Mouse (Mus musculus): Measurements from ENCODE around the gene Oxnad1.
A peak's percentile ranks its signal among the peaks of the same experiment; 100 is the strongest.
"Not testable (repeated sequence)": the region's sequence is repeated elsewhere in the genome, so short reads cannot be mapped to it uniquely, and the experiment has no call there.

Gene Oxnad1

DNA sequence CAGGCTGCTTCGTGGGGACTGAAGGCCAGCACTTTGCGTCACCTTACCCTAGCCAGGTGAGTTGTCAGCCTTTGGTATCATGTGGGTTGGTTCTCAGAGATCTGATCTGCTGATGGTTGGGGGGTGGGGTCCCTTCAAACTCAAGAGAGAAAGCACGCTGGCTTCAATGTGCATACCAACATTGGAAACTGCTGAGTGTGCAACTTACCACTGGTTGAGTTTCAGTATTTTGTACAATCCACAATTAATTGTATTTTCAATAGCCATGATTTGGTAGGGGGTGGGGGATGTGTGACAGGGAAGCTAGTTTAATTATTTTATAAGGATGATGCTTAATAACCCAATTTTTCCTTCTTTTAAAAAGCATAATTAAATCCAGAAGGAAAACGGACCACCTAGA lies 6.5 kb downstream of the Oxnad1 start:
- DNase-seq: no peak

DNA sequence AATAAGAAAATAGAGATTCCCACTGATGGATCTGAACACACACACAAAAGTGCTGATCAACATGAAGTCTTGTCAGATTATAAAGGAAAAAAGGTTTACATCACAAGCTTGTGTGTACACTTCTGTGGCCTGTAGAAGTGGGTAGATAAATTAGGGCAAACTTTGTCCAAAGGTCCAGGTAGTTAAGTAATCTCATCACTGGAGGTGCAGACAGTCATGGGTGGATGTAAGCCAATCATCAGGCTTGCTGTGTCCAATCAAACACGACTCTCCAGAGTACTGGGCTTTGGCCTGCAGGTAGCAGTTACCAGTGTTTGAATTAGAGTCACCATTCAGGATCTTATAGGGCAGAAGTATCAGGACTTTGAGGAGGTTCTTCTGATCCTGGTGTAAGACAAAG lies 7.8 kb downstream of the Oxnad1 start:
- DNase-seq: no peak

DNA sequence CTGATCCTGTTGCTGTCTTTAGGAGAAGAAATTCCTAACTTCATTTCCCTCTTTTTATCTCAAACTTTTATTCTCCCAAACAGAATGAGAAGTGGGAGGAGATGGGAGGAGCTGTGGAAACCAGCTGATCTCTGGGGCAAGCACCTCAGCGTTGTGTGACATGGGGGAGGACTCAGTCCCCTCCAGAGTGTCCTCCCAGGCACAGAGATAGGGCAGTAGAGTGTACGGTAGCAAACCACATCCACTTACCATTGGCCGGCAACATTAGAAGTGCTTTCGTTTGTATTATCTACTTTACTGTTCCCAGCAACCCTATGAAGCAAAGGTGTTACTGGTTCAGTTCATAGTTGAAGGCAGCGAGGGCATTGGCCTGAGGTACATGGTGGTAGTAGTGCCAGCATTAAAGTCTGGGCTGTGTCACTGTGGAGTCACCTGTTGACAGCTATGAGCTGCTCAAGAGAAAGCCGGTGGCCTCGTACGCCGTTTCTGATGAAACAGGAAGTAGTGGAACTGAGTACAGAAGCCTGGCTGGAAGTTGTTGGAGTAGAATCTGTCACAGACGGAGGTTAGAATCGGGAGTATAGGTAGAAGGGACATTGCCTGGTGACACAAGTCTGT lies 8.4 kb downstream of the Oxnad1 start:
- DNase-seq: peak in 1 of 2 experiments; percentile 9

DNA sequence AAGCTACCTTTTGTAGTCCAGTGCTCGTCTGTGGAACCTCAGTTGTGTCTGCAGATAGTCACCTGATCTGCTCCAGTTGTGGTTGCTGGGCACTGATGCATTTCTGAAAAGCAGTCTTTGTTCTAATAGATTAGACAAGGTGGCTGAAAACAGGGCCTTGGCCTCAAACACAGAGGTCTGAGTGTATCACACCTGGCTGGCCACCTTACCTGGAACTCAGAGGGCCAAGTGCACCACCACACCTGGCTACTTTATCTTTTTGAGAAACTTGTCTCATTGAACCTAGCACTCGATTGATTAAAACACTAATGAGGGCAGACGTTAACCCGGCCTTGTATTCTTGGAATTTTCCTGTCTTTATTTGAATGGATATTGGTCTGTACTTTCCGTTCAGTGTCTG lies 10.5 kb downstream of the Oxnad1 start:
- no peak for DNase-seq

DNA sequence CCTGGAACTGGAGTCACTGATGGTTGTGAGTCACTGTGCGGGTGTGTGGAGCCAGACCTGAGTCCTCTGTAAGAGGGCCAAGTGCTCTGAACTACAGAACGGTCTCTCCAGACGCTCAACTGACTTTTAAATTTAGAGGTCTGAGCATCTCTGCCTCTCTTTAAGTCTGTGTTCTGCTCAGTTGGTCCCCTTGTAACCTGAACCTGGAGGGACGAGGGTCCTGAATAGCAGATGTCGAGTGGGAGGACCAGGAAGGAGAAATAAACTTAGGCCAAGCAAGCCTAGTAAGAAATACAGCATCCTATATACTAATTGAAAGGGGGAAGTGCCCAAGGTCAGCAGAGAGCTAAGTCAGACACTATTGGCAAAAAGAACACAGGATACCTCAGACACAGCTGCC lies 11.6 kb downstream of the Oxnad1 start:
- DNase-seq: no peak

DNA sequence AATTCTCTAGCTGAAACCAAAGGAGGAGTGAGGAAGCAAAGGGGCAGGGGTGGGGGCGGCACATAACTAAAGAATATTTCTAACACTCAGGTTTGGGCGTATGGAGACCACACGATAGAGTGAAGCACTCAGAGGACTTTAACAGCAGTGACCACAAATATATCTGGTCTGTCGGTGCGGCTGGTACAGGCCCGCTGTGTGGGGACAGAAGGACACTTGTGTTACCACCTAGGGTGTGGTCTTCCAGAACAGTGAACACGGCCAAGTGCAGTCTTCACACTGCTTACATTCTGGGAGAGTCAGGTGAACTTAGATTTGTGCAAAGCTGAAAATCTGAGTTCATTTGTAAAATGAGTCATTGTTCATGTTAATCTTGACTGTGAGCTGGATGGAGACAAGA lies 12.5 kb downstream of the Oxnad1 start:
- DNase-seq: no peak

DNA sequence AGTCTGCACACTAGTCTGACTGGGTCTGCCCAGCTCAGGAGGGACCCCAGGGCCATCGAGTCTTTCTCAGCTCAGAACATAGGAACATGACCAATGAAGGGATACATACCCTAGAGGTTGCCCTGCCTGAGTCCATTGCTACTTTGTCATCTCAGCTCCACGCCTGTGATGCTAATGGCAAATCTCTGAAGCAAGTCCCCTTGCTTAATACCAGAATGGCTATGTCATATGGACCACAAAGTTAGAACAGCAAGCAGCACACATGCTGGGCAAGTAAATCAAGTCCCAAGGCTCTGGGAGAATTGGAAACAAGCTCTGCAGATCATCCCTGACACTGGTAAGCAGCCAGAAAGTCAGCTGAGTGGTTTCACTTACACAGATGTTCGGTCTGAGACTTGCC lies 13.8 kb downstream of the Oxnad1 start:
- DNase-seq: no peak

DNA sequence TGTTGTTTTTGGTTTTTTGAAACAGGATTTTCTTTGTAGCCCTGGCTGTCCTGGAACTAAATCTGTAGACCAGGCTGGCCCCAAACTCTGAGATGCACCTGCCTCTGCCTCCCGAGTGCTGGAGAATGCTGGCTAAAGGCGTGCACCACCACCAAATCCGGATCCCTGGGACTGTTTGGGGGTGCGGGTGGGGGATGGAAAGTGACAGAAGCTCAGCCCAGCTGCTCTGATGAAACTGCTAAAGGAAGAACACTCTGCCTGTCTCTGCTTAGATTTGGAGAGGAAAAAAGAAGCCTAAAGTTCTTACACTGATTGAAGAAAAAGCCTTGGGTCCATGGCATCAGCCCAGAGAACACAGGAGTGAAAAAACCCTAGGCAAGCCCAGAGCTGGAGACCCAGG lies 18.4 kb downstream of the Oxnad1 start:
- DNase-seq: no peak

DNA sequence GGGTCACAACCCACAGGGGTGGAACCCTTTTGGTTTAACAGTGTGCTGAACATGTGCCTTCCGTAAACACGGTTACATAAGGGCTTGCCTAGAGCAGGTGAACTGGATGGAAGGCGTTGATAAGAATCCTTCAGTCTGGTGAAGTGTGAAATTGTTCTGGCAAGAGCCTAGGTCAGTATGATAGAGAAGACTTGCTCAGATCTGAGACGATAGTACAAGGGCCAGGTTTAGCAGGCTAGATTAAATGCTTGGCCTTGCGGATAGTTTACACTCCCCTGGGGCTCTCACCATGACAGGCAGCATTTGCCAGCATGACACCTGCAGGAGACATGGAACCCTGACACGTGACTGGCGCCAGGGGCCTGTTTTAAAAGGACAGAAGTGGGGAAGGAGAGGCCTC lies 20.5 kb downstream of the Oxnad1 start:
- DNase-seq: no peak

DNA sequence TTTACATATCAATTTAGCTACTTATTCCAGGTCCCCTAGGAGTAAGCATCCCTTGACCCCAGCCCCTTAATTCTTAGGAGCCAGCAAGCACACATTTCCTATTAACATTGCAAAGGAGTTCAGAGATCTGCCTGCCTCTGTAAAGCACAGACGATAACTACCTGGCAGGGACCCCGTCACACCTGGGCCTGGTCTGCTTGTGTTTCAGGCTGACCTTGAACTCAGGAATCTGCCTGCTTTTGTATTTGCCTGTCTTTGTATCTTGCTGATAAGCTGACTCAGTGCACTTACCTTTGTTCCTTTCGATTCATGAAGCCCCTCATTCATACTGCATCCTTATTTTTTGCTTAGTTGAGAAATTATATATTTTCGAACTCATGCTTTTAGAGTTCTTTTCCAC lies 21.7 kb downstream of the Oxnad1 start:
- DNase-seq: no peak

DNA sequence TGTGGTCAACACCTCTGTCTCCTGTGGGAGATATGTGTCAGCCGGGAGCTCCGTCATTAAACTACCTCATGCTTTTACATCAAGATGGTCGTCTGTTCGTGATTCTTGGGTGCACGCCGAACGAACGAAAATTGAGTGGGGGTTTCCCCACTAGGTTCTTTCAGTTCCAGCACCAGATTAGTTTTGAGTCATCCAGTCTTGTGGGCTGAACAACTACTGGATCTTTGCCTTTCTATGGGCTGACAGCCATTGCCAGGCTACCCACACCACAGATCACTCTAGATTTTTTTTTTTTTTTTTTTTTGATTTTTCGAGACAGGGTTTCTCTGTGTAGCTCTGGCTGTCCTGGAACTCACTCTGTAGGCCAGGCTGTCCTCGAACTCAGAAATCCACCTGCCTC lies 26.9 kb downstream of the Oxnad1 start:
- DNase-seq: not testable (repeated sequence)

DNA sequence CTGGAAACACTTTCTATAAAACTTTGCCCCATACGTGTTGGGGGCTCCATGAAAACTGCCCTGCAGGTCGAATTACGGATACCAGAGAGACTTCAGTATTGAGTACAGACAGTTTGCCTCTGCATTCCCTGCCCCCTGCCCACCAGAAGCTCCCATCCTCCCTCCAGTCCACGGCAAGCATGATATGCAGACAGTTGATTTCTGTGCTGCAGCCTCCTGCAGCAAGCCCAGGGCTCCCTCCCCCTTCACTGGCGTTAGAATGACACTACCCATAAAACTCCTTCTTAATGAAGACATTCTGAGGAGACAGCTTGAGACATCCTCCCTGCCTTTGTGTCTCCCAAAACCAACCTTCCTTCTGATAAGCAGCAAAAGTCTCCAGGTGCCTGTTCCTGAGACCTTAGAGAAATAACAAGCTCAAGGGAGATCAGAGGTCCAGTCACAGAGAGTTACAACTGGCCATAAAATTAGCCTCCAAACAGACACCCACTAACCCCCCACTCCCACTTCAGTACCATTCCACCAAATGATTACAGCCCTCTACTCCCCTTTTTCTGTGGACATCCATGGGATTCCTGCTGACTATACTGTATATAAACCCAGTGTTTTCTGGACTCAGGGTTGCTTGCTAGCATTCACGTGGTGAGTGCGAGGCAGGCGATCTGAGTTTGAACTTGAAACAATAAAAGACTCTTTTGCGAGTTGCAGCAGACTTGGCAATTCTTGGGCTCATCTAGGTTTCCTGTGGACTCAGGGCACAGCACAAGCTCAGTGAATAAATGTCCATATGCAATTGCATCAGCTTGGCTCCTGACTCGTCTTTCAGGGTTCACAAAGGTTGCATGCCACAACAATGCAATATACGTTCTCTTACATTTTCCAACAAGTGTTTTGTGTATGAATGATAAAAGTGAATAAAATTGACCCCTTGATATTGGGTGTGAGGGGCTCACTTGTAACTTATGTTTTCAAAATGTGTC lies 36.1 kb downstream of the Oxnad1 start:
- DNase-seq: no peak

DNA sequence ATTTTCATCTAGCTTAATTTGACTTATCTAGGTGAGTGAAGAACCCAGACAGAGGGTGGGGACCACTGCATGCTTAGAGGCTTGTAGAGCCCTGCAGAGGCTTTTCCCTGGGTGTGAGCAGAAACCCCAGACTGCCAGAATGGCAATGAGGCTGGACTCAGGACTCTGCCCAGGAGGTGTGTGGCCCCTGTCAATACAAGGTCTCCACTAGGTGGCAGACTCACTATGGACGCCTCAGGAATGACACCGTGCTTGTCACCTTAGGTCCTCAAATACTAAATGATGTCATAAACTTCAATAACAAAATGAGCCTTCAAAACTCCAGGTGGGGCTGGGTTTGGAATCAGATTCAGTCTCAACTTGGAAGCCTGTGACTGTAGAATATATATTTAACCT lies 36.7 kb downstream of the Oxnad1 start:
- DNase-seq: peak; percentile 18 to 20

DNA sequence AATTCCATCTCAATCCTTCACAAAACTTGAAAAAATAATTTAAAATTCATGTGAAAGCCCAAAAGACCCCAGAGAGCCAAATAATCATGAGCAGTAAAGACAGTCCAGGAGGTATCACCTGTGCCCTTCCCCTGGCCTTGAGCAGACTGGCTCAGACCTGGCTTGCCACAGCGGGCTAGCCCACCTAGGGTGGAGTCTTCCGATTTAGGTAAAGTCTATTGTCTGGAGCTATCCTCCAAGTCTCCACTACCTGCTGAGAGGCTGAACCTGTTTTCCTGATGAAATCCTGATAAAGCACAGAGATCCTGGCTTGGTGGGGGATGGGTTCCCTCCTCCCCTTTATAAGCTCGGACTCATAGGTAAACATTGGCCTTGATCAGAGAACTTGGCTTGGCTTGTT lies 39.1 kb downstream of the Oxnad1 start:
- DNase-seq: no peak

DNA sequence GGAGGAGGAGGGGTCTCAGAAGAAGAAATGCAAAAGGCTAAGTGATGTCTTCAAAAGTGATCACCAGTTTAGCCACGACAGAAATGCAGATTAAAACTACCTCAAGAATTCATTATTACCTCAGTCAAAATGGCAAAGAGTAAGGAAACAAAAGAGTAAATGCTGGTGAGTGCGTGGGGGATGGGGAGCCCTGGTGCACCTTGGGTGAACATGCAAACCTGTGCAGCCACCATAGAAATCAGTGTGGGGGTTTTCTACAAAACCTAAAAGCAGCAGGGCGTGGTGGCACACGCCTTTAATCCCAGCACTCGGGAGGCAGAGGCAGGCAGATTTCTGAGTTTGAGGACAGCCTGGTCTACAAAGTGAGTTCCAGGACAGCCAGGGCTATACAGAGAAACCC lies 40.1 kb downstream of the Oxnad1 start:
- not testable (repeated sequence) for DNase-seq

DNA sequence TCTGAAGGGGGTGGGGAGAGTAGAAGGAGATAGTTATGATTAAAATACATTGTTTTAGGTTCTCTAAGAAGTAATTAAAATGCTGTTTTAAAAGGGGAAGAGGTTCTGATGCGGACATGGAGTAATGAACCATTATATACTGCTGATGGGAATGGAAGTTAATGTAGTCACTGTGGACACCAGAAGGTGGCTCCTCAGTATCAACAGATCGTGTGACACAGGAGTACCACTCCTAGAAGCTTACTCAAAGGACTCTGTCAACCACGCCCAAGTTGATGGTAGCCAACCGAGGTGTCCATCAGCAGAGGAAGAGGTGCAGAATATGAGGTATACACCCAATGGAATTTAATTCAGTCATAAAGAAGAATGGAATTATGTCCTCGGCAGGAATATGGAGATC lies 43.2 kb downstream of the Oxnad1 start:
- no peak for DNase-seq

DNA sequence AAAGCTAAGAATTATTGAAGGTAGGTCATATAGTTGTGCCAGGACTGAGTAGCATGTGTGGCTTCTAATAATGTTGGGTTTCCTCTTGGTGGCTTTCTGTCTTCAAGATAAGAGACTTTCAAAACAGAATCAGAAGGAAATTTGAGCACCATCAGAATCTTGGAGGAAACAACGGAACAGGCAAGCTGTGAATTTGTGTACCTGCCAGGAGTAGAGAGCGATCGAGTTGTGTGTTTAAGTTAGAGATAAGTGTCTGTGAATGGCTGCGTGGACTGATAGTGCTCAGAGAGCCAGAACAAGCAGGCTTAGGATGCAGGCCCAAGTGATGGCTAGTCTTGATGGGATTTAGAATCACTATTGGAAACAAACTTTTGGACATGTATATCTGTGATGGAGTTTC lies 46.7 kb downstream of the Oxnad1 start:
- DNase-seq: no peak

DNA sequence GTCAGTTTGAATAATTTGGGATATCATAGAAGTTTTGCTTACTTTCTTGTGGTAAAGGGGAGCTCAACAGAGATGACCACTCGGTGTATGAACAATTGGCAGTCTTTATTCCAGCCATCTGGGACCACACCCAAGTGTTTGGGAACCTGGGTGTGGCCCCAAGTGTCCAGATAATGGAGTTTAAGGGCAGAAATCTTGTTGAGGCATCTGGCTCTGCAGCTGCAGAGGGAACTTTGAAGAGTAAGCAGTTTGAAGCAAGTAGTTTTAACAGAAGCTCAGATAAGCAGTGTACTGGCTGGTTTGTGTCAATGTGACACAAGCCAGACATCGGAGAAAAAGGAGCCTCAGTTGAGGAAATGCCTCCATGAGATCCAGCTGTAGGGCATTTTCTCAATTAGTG lies 49.1 kb downstream of the Oxnad1 start:
- DNase-seq: no peak

DNA sequence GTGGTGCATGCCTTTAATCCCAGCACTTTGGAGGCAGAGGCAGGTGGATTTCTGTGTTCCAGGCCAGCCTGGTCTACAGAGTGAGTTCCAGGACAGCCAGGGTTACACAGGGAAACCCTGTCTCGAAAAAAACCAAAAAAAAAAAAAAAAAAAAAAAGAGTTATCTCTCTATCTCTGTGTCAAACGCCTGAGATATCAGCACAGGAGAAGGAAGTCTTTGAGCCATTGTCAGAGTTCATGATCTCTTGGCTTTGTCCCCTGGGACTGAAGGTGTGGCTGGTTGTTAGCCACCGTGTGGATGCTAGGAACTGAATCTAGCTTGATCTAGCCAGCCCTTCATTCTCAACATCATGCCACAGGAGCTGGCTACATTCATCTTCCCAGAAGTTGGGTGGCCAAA lies 51.3 kb downstream of the Oxnad1 start:
- DNase-seq: not testable (repeated sequence)

DNA sequence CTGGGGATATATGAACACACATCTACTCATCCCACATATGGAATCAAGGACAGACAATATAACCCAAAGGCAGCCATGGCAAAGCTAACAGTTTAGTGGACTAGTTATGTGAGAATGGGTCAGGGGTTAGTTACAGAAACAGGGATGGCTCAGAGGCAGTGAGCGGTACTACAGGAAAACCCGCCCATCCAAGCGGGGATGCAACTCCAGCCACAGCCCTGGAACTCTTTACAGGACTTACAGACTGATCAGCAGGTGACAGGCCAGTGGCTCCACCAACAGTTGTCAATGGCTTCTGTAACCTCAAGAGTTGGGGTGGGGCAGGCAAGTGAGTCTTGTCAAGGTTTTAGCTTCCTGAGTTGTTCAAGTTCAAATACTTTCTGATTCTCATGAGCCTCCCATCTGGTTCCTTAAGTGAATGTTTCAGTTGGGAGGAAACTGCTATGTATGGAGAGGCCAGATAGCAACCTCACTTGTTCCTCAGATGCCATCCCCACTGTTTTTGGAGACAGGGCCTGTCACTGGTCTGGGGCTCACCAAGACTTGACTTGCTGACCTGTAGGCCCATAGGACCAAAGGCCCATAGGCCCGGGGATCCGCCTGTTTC lies 55.3 kb downstream of the Oxnad1 start:
- no peak for DNase-seq

DNA sequence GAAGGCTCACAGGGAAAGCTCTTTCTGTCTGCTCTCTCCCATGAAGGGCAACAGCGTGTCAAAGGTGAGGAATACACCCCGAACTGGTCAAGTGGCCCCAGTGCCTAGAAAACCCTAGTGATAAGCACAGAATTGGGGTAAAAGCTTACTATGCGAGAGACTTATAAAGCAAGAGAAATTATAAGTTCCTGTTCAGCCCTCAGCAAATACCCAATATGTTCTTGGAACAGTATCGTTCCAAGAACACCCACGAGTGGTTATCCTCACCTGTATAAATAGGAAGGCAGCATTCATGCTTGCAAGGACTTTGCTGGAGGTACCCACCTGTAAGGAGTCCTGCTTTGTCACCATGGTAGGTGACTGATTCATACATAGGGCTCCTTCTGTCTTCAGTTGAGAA lies 56.5 kb downstream of the Oxnad1 start, which contains the start of gene Msmb:
TSS of gene Msmb (plus strand) at position 301 of the 400 bp plus-strand sequence.
- DNase-seq: no peak

DNA sequence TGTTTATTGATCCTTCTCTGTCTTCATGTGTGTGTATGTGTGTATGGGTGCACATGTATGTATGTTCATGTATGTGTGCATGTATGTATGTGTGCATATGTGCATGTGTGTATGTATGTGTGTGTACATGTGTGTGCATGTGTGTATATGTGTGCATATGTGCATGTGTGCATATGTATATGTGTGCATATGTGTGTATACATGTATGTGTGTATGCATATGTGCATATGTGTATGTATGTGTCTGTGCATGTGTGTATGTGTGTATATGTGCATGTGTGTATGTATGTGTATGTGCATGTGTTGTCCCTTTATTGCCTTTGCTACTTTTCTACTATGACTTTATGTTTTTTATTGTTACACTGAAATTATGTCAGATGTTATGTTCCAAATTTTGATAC lies 59.6 kb downstream of the Oxnad1 start:
- no peak for DNase-seq

DNA sequence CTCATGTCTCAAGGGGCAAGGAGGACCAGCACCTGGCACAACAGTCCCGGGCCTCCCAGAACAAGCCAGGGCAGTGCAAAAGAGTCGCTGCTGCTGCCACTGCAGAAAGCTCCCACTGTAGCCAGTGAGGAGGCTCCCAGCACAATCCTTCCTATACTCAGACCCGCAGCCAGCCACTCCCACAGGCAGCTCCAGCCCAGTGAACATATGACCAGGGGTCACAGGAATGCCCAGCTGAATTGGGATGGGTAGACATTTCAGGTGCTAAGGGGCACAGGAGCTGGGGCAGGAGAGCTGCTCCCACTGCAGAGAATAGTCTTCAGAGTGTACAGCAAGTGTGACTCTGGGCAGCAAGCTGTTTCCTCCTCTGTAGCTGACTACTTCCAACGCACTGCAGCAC lies 60.2 kb downstream of the Oxnad1 start:
- no peak for DNase-seq
